Mouse (Mus musculus) kidney, adult 2 months (tissue): ENCODE measurements at regions not wholly inside any gene's neighbourhood (a gene's known extent, or its start where the extent isn't known, plus 50 kb on each side); places are given as distances from the start of the nearest gene placed in this dataset.

Experiments
- DNase-seq: peaks from one replicate; pipeline ENCODE4 v3.0.0; 2021
- H3K27ac ChIP-seq: fragments of 200-500 bp; 2 replicates; pipeline ENCODE4 v1.5.1; 2012; ENCODE audit warnings: low read depth, low read length, control low read depth, inconsistent platforms; ENCODE audit not compliant: insufficient read depth
- H3K27me3 ChIP-seq: fragments of 200-500 bp; replicated peaks from 2 replicates; pipeline ENCODE4 v1.6.1; 2012; ENCODE audit warnings: mild to moderate bottlenecking, moderate library complexity, low read length, inconsistent platforms; ENCODE audit not compliant: control insufficient read depth, insufficient read depth
- H3K36me3 ChIP-seq: fragments of 200-500 bp; 2 replicates; pipeline ENCODE4 v1.6.1; 2012; ENCODE audit warnings: mild to moderate bottlenecking, moderate library complexity, low read length, inconsistent platforms; ENCODE audit not compliant: control insufficient read depth, insufficient read depth
- H3K4me1 ChIP-seq: fragments of 200-500 bp; 2 replicates; pipeline ENCODE4 v1.6.1; 2011; ENCODE audit warnings: low read length; ENCODE audit not compliant: control insufficient read depth, insufficient read depth
- H3K4me3 ChIP-seq: fragments of 200-500 bp; 2 replicates; pipeline ENCODE4 v1.5.1; 2011; ENCODE audit warnings: mild to moderate bottlenecking, low read depth, low read length, control low read depth; ENCODE audit not compliant: insufficient read depth
- CTCF ChIP-seq: fragments of 200-500 bp; conservative IDR thresholded peaks from 2 replicates; pipeline ENCODE4 v1.5.1; 2011; ENCODE audit warnings: low read depth, mild to moderate bottlenecking, control low read depth, low read length, moderate library complexity, mixed read lengths; ENCODE audit not compliant: insufficient read depth, insufficient read length
- POLR2A ChIP-seq: fragments of 200-500 bp; IDR thresholded peaks from one replicate; pipeline ENCODE4 v1.6.1; 2011; ENCODE audit warnings: low read depth, low read length, control low read depth
- WGBS: fragments of 180-500 bp; shearing (Covaris S2); methylation state at CpG from one replicate; pipeline ENCODE4 v1.1.7; 2018; 5-methylcytosine and 5-hydroxymethylcytosine counted together

DNA sequence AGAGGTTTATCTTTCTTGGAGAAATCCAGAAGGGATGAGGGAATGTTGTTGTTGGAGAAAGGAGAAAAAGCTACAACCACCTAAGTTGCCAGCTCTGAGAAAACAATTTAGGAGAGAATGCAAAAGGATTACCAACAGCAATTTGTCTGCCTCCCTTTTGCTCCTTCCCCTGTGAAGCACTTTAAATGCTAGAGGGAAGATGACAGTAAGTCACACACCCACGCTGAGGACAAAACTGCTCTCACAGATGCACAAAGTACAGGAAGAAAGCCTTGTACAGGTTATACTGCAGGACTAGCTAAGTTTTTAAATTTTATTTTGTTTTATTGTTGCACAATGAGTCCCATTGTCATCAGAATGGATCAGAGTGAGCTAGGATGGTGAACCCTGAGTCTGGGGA, 83.7 kb upstream of the Spdl1 start:
- Histone ChIP-seq H3K4me3 (no peak overlapping the region), H3K4me1 (no peaks in the 10 kb centered on the region), H3K36me3 (no peaks in the 10 kb centered on the region), H3K27me3 (no peaks in the 10 kb centered on the region; the same call in 1 of the 2 replicates), H3K27ac (no peak overlapping the region)
- no peak for TF ChIP-seq CTCF
- WGBS, result 80% methylated on average over 1 of the region's 1 CpGs
- DNase-seq, result no peak

DNA sequence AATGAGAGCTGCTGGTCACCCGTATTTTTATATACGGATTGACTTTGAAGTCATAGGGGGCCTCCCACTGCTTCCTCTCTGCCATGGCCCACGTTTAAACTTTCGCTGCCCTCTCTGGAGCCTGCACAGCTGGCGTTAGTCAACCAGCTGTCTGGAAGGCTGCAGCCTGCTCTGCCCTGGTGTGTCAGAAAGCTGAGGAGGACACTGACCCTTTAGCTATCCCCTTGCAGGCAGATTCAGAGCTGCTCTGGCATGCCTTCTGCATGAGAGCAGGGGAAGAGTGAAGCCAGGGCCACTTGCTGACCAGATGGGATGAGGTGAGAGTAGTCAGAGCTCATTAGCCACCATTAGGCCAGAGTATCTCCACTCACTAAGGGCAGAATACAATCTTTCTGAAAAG, 76.4 kb upstream of the Spdl1 start:
- Histone ChIP-seq H3K27ac (no peak overlapping the region), H3K4me3 (no peak overlapping the region), H3K4me1 (no peaks in the 10 kb centered on the region), H3K36me3 (no peaks in the 10 kb centered on the region), H3K27me3 (no peaks in the 10 kb centered on the region)
- 24% methylated on average over 5 of the region's 5 CpGs for WGBS
- TF ChIP-seq POLR2A (no peak), CTCF (no peak)
- no peak for DNase-seq

DNA sequence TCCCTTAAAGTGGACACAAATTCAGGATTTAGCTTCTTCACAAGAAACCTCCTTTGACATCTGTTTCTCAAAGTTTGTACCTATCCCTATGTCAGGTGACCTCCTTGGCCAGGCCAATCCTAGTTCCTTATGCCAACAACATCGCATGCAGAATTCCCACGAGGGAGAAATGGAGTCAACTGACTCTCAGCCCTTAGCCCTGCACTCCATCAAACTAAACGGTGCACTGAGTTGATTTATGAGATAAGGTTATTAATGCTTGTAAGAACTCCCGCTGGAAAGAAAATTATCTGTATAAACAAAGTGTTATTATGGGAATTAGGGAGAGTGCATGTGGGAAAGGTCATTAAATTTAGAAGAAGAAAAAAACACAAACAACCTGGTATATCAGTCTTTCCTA, 70.8 kb upstream of the Spdl1 start:
- 24% methylated on average over 4 of the region's 4 CpGs for WGBS
- DNase-seq, result no peak
- Histone ChIP-seq H3K36me3 (no peaks in the 10 kb centered on the region), H3K27me3 (no peaks in the 10 kb centered on the region), H3K4me3 (no peak overlapping the region), H3K4me1 (no peaks in the 10 kb centered on the region), H3K27ac (no peak overlapping the region)
- TF ChIP-seq POLR2A, result no peak
- TF ChIP-seq CTCF, result no peak

DNA sequence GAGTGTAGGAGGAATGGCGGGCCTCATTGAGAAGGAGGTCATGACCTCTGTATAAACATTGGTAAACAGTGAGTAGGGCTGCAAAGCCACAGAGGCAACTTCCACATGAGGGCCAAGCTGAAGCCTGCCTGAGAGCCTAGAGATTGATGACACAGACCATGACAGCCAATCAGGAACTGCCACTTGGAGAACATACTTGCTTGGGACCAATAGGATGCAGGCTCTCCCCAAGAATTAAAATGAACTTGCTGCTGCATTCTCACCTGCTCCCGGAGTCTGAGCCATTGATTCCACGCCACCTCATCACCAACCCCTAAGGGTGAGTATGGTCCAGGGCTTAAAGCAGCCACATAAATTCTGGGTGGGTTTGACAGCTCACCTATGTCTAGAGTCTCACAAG, 66.0 kb upstream of the Spdl1 start:
- WGBS, result 78% methylated on average over 3 of the region's 3 CpGs

DNA sequence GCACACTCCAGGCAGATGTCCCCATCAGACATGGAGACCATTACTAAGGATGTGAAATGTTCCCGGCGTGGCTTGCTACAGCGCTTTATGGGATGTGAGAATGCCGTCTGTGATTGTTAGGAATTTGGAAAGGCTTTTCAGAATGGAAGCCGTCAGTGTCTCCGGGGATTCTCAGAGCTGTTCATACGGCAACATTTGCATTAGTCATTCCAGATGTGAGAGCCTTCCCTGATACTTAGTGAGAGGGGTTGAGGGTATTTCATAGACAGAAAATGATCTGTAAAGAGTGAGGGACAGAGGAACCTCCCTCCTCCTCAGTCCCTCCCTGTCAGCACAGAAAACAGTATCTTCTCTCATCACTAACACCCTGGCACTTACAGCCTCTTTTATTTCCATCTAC, 62.2 kb upstream of the Spdl1 start:
- no peak overlapping the region for H3K27ac ChIP-seq
- no peak for DNase-seq
- H3K27me3 ChIP-seq, result no peaks in the 10 kb centered on the region
- TF ChIP-seq POLR2A, result no peak
- TF ChIP-seq CTCF, result no peak
- H3K4me3 ChIP-seq, result no peak overlapping the region
- 79% methylated on average over 7 of the region's 7 CpGs for WGBS
- no peaks in the 10 kb centered on the region for H3K36me3 ChIP-seq
- H3K4me1 ChIP-seq, result no peaks in the 10 kb centered on the region

More for the DNA sequence above, 66.0 kb upstream of the Spdl1 start:
- Histone ChIP-seq H3K4me1 (no peaks in the 10 kb centered on the region), H3K27me3 (no peaks in the 10 kb centered on the region), H3K27ac (no peak overlapping the region), H3K4me3 (no peak overlapping the region), H3K36me3 (no peaks in the 10 kb centered on the region)
- TF ChIP-seq POLR2A (no peak), CTCF (no peak)
- DNase-seq, result no peak

DNA sequence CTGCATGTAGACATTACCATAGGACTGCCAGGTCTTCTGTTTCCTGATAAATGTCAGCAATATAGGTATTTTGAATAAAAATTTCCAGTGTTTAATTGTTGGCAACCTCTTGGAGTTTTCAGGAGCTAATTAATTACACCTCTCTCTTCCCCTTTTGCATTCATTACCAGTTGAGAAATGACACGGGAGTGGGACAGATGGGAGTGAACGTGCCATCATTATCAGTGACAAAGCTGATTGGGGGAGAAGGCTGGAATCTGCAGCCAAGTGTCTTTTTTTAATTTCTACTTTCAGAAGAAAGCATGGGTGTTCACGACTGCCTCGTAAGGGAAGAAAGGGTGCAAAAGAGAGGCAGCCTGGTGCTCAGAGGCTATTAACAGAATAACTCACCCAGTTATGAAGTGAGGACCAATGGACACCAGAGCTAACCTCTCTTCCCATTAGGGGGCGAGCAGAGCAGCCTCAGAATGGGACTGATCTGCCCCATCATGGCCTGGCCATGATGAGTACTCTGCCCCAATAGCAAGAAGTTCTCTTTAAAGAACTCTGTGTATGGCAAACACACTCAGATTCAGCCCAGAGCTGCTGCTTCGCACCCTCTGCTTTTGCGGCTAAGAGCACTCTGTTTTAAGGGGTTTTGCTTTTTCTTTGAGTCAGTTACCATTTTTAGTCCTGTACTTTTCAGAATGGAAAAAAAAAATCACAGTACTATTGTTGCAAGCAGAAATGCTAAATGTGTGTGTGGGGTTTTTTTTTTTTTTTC, 55.1 kb upstream of the Spdl1 start:
- WGBS, result 86% methylated on average over 7 of the region's 7 CpGs
- H3K4me3 ChIP-seq, result no peak overlapping the region
- no peaks in the 10 kb centered on the region for H3K36me3 ChIP-seq
- no peak overlapping the region for H3K27ac ChIP-seq
- no peaks in the 10 kb centered on the region for H3K4me1 ChIP-seq
- H3K27me3 ChIP-seq, result no peaks in the 10 kb centered on the region
- TF ChIP-seq POLR2A (no peak), CTCF (no peak)
- DNase-seq, result no peak

DNA sequence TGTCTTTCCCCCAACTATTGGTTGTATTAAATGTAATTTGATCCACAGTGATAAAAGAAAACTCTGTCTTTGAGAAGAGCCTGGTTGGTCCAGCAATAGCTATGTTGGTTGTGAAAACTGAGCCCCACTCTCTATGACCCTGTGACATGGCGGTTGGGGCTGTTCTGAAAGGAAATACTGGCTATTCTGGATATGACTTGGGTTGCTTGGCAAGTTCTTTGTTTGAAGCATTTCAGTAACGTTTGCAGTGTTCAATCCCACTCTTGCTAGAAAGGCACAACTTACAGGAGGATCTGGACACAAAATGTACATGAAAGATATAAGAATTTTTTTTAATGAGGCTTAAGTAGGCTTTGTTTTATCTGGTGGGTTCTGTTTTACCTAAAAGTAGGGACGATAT, 54.1 kb upstream of the Spdl1 start:
- 72% methylated on average over 3 of the region's 3 CpGs for WGBS
- H3K27ac ChIP-seq, result no peak overlapping the region
- TF ChIP-seq POLR2A (no peak), CTCF (no peak)
- no peaks in the 10 kb centered on the region for H3K27me3 ChIP-seq
- no peak overlapping the region for H3K4me3 ChIP-seq
- no peaks in the 10 kb centered on the region for H3K36me3 ChIP-seq
- no peak for DNase-seq
- H3K4me1 ChIP-seq, result no peaks in the 10 kb centered on the region
